Mouse (Mus musculus) ovary, adult 18-20 months (tissue): ENCODE results near the gene Fbxo8.

Source experiments
- DNase-seq: peaks from one replicate; pipeline ENCODE4 v3.0.0; 2022; ENCODE audit warnings: low spot score, mixed read lengths

Gene Fbxo8

DNA sequence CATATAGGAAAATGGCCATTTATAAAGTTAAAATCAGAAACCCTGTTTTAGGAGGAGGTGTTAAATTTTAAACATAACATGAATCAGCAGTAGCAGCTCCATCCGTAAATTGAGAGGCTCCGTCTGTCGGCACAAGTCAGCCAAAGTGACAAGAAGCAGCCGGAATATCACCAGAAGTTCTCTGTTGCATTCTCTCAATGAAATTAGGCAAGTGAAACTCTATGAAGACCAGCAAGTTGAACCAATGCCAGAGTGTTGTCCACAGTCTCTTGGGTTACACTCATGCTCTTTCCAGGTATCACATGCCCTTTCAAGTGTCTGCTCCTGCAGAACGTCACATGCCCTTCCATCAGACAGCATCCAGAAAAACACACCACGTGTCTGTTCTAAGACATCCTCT, 60.8 kb downstream of the Fbxo8 start:
- no peak for DNase-seq

DNA sequence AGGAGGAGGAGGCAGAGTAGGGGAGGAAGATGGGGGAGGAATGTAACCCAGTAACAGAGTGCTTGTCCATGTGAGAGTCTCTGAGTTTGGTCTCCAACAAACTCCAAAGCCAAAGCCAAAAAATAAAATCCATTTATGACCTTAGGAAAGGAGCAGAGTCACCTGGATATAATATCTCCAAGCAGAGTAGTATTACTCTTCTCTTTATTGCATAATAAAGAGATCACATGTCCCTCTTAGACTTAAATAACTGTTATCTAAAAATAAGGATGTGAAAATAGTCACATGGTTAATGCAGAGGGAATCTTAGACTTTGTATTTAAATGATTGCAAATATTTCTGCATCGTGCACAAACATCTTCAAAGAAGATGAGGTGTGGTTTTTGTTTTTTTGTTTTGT, 63.3 kb downstream of the Fbxo8 start:
- no peak for DNase-seq

DNA sequence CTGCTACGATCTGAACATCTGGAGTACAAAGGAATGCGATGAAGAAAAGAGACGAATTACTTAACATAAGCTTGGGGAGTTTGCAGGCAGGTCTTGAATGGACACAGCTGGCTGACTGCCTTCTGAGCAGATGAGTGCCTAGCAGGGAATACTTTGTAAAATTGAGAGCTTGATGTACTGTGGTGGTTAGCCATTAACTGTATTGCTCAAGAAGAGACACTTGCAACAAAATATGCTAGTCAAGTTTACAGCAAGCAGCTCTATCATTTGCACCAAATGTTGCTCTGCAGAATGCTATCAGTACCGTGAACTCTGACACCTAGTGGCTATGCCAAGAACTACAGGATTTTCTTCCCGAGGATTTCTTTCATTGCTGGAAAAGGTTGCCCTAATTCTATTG, 64.1 kb downstream of the Fbxo8 start:
- no peak for DNase-seq

DNA sequence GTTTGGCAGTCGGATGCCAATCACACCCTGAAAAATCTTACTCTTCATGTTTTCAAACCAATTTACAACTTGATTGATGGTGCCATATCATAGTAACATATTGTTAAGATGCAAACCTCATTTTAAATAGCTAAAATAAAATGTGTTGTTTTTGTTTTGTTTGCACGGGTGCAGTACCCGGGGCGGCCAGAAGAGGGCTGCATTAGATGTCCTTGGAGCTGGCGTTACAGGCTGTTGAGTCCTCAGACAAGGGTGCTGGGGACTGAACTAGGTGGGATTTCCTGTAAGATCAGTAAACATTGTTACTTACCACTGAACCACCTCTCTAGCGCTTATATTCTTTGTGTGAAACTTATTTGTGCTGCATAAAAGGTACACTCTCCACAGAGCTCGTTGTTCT, 65.4 kb downstream of the Fbxo8 start:
- DNase-seq = no peak

DNA sequence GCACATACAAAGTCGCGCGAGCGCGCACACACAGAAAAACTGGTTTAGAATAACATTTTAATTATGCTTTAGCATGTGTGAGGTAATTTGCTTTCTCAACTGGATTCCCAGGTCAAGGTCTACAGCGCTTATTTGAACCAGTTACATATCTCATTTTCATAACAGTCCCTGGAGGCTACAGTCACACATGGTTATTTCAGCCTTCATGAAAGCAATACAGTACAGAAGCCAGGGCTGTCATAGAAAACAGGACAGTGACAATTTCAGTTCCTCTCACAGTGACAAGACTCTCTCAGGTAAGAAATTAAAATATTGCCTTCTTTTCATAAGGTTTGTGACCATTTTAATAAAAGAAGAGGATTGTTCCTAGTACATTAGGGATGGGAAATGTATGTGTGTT, 66.4 kb downstream of the Fbxo8 start:
- no peak for DNase-seq

DNA sequence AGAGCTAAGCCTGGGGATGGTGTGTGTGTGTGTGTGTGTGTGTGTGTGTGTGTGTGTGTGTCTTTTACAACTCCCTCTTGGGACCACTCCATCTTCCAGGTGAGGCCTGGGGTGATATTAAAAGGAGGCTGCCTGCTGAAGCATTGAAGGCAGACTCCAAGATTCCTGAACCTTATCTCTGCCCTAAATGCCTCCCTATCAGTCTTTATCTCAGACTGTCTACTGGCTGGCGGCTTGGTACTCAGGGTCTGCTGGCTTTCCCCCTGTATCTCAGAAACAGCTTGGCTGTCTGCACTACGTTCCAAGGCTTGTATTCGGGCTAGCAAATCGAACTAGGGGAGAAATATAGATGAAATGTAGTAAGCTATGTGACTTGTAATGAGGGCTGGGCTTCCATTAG, 68.2 kb downstream of the Fbxo8 start:
- DNase-seq = no peak

DNA sequence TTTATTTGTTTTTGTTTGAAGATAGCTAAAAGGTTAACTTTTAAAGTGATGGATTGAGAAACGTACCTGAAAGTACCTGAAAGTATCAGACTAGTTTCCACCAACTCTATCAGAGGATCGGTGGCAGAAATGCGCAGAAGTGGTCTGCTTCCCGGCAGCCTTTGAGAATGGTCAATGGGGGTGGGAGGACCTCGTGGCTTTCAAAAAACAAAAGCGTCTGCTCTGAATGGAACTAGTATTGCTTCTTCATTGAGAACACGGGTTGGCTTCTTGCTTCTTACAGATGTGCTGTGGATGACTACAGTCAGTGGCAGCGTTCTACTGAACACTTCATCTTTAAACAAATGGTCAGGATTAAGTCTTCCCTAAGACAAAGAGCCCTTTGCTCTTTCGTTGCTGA, 68.7 kb downstream of the Fbxo8 start:
- DNase-seq = no peak

DNA sequence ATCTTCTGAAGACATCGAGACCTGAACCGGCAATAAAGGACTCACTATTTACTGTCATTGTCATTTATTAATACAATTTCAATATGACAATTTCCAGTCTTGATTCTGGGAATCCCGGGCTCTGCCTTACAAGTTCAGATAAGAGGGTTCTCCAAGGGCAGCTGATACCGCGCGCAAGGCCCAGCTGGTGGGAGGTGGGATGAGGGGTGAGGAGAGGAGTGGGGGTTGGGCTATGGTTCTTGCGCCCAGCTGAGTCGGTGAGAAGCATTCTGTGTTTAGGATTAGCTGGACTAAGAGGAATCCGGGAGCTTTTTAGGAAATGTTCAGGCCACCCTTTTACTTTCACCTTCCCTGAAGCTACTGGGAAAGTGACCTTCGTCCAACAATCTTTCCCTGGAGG, 69.8 kb downstream of the Fbxo8 start:
- peak; percentile 31 for DNase-seq

DNA sequence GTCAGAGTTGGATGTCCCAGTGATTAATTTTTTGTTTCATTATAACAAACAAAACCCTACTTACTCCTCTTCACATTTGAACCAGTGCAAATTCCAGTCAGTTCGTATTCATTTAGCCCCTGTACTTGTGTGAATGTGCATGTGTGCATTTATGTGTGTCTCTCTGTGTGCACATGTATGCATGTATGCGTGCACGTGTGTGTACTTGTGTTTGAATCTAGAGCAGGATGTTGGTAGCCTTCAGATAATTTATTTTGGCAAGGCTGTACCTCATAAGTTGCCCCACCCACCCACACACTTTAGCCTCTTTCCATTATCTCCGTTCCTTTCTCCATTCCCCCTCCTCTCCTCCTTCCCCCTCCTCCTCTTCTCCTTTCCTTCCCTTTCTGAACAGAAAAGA, 70.2 kb downstream of the Fbxo8 start:
- no peak for DNase-seq

DNA sequence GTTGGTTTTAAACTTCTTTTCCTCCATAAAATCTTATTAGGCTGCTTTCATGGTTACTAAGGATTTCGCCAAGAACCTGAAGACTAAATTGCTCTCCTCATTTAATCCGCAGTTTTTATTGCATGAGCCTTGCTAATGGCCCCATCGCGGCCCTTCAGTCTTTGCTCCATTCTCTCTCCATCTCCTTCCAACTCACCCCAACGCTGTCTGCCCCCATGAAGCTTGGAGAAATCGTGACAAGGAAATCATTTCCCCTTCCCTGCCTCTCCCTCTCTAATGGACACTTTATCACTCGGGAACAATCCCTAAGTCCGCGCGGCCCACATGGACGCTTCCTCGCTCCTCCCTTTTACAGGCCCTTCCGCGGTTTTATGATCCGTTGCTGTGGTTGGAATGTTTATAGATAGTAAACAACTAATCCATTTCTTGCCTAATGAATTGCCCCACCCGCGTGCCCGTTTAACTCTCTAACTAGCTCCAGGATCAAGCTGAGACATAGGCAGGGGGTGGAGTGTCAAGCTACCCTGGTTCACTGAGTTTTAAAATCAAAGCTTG, 71.7 kb downstream of the Fbxo8 start:
- DNase-seq = no peak

DNA sequence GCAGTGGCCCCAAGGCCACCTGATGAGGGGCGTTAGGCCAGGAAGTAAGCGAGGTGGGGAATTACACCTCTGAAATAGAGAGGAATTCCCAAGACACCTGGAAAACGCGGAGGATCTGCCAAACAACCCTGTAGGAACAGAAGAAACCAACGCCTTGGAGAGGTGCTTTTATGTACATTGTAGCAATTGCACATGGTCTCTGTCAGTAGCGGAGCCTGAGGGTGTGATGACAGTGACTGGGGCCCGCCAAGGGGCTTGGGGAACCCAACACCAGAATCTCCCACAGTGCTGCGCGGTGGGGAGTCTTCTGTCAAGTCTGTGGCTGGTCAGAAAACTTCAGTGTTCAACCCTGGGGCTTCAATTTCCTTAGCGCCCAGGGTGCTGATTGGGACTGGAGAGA, 72.5 kb downstream of the Fbxo8 start:
- DNase-seq = no peak

DNA sequence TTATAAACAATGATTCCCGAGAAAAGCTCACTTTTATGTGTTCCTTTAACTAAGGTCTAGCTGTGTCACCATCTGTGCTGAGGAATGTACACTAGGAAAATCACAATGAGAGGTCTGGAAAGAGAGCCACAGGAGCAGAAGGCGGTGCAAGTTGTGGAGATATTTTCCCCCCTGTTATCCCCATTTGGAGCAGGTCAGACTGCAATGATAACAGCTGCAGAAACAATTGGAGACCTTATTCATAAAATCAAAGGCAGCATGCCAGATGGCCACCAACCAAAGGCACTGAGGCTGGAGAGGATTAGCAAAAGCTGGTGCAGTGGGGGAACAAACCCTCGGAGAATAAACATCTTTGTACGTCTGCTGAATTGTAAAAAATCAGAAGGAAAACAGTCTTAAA, 78.3 kb downstream of the Fbxo8 start:
- DNase-seq = no peak

DNA sequence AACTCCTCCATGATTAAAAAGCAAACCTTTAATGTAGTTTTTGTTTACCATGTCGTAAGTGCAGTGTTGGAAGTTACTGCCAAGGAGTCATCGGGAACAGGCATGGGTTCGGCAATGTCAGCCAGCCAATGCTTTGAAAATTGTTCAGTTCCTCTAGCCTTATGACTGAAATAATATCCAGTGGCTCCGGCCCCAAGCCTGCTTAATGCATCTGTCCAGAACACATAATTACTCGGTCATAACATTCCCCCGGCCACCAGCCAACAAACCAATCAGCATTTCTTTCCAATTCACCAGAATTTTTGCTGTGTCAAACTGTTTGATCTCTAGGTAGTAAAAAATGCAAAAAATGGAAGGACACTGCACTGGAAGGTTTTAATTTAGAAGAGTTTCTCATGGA, 88.4 kb downstream of the Fbxo8 start:
- no peak for DNase-seq
